Mouse (Mus musculus): ENCODE measurements around the gene Scn1a.

Scn1a gene

GRCm38 (mm10) chr2:66240334-66240733, 200.3 kb downstream of the Scn1a start:
- no peak for DNase-seq

DNA sequence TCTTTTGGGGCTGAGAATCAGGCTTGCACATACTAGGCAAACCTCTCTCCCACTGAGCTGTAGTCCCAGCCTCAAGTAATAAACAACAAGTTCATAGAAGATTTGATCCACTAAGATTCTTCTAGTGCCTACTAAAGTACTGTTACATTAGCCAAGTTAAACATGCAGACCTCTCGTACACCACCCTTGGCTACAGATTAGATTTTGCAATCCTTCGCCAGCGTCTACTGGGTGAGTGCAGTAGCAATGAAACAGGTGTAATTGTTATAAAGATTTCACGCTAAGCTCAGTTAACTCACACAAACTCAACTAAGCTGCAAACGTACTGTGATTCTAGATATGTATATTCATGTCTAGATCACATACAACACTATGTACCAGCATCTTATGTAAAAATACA, 201.8 kb downstream of the Scn1a start:
- DNase-seq = no peak

DNA sequence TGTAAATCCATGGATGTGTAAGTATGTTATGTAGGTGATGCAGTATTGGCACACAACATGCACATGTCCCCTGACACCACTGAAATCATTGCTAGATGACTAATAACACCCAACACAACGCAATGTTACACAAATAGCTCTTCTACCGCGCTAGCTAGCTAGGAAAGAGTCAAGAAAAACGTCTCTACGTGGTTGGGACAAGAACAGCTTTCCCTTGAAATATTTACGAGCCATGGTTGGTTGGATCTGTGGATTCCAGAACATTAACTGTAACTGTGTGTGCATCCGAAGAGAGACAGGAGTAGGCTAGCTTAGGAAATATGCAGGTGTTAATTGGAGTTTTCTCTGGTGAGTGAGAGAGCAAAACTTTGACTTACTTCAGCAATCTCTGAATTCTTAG, 219.7 kb downstream of the Scn1a start:
- DNase-seq = no peak
